Mouse (Mus musculus) heart, embryonic 14.5 days (tissue): ENCODE results near the gene H2-T23. TPM values are rescaled to one million over a fixed set of nuclear protein-coding genes. Genes with fewer than 3 reads are reported as not detected.
"Not testable (repeated sequence)": the region's sequence is repeated elsewhere in the genome, so short reads cannot be mapped to it uniquely, and the experiment has no call there.

Source experiments
- ATAC-seq: fragments of 200-750 bp; cut with Nextera tagmentation; 2 replicates; pipeline ENCODE4 v1.8.0; 2017; ENCODE audit warnings: low read depth, moderate TSS enrichment; ENCODE audit not compliant: insufficient number of reproducible peaks, insufficient read depth, low FRiP score
- H3K27ac ChIP-seq, 2 experiments: fragments of 200-500 bp in 1 of 2; fragments of 300-500 bp in 1 of 2; sonication (generic) in 1 of 2; replicated peaks in 1 of 2; 2 replicates each; pipeline ENCODE4 v1.5.1; 2012 to 2014; ENCODE audit warnings: low read depth in 2 of 2, low read length in 2 of 2, control low read depth in 1 of 2, mild to moderate bottlenecking in 1 of 2, mixed read lengths in 1 of 2; ENCODE audit not compliant: control insufficient read depth in 1 of 2, insufficient read depth in 1 of 2
- H3K27me3 ChIP-seq: fragments of 300-500 bp; sonication (generic); 2 replicates; pipeline ENCODE4 v1.6.1; 2014; ENCODE audit warnings: mild to moderate bottlenecking, low read length, control low read depth; ENCODE audit not compliant: control insufficient read depth, insufficient read depth
- H3K36me3 ChIP-seq: fragments of 300-500 bp; sonication (generic); 2 replicates; pipeline ENCODE4 v1.6.1; 2014; ENCODE audit warnings: mild to moderate bottlenecking, control low read depth, low read length, mixed read lengths; ENCODE audit not compliant: control insufficient read depth, insufficient read depth
- H3K4me1 ChIP-seq, 2 experiments: fragments of 200-500 bp in 1 of 2; fragments of 300-500 bp in 1 of 2; sonication (generic) in 1 of 2; 2 replicates each; pipeline ENCODE4 v1.6.1; 2012 to 2014; ENCODE audit warnings: low read length in 2 of 2, control low read depth in 1 of 2, mixed read lengths in 1 of 2; ENCODE audit not compliant: control insufficient read depth in 2 of 2, insufficient read depth in 2 of 2
- H3K4me2 ChIP-seq: fragments of 300-500 bp; sonication (generic); 2 replicates; pipeline ENCODE4 v1.6.1; 2014; ENCODE audit warnings: mild to moderate bottlenecking, low read length
- H3K4me3 ChIP-seq, 2 experiments: fragments of 200-500 bp in 1 of 2; fragments of 300-500 bp in 1 of 2; sonication (generic) in 1 of 2; 2 replicates each; pipeline ENCODE4 v1.5.1; 2012 to 2014; ENCODE audit warnings: low read length in 2 of 2, mild to moderate bottlenecking in 2 of 2, control low read depth in 1 of 2, low read depth in 1 of 2, moderate library complexity in 1 of 2; ENCODE audit not compliant: control insufficient read depth in 1 of 2, insufficient read depth in 1 of 2
- H3K9ac ChIP-seq: fragments of 300-500 bp; sonication (generic); 2 replicates; pipeline ENCODE4 v1.6.1; 2014; ENCODE audit warnings: mild to moderate bottlenecking, low read length
- H3K9me3 ChIP-seq: fragments of 300-500 bp; sonication (generic); 2 replicates; pipeline ENCODE4 v1.6.1; 2016; ENCODE audit warnings: low read length, control low read depth; ENCODE audit not compliant: control insufficient read depth
- WGBS: fragments of 180-500 bp; shearing (Covaris S2); extraction: QIAGEN DNeasy Blood & Tissue Kit; methylation state at CpG from one replicate; pipeline ENCODE4 v1.1.7; 2014; 5-methylcytosine and 5-hydroxymethylcytosine counted together
- polyA plus RNA-seq: library from polyadenylated mRNA; unstranded; fragments of >200 nt; fragmentation: Nextera tagmentation; extraction: Ambion mirVana; gene quantifications from 2 replicates; pipeline ENCODE4 v1.2.1, GENCODE M21; 2014

H2-T23 gene
- polyA plus RNA-seq: 4.2 and 4.4 TPM in 2 replicates

GRCm38 (mm10) chr17:36032351-36032875 is at the start of gene H2-T23:
TSS of gene H2-T23 (minus strand) at chr17:36032855.
- H3K4me1 ChIP-seq, ATAC-seq, H3K27me3 ChIP-seq, H3K27ac ChIP-seq, H3K36me3 ChIP-seq, H3K9me3 ChIP-seq: not testable (repeated sequence)
- peak within 1 kb of the TSS; percentile 62 for H3K9ac ChIP-seq
- WGBS: 1% methylated on average over 24 of the region's 25 CpGs
- H3K4me3 ChIP-seq: peak within 1 kb of the TSS; percentile 49 to 57
- H3K4me2 ChIP-seq: peak within 1 kb of the TSS; percentile 90

DNA sequence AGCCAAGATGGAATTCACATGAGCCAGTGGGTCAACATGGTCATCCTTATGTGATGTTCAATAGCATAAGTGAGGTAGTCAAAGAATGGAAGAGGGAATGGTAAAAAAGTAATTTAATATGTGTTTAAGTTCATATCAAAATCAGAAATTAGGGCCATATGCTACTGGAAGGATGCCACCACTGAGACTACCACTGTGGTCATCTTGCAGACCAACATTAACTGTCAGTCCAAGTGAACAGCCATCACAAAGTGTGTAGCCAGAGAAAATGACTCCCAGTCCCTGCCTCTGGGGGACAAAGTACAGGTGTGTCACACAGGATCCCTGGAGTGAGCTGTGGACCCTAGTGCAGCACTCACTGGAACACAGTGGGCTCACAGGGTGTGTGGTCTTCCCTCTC is 49.2 kb upstream of the H2-T23 start:
- not testable (repeated sequence) for ATAC-seq
- H3K27me3 ChIP-seq: peaks cover 30% of the 10 kb centered on the region

GRCm38 (mm10) chr17:36060829-36061228 is 28.2 kb upstream of the H2-T23 start:
- H3K4me2 ChIP-seq: no peak overlapping the region
- H3K4me1 ChIP-seq: no peaks in the 10 kb centered on the region
- H3K4me3 ChIP-seq: no peak overlapping the region
- H3K27ac ChIP-seq: no peak overlapping the region
- no peak overlapping the region for H3K9ac ChIP-seq
- no peaks in the 10 kb centered on the region for H3K9me3 ChIP-seq
- no peaks in the 10 kb centered on the region for H3K27me3 ChIP-seq
- no peak for ATAC-seq
- no peaks in the 10 kb centered on the region for H3K36me3 ChIP-seq
- 20% methylated on average over 2 of the region's 2 CpGs for WGBS

More for the DNA sequence above, 49.2 kb upstream of the H2-T23 start:
- not testable (repeated sequence) for H3K4me1 ChIP-seq, H3K4me2 ChIP-seq, H3K9ac ChIP-seq, H3K27ac ChIP-seq, H3K9me3 ChIP-seq, H3K36me3 ChIP-seq, H3K4me3 ChIP-seq

- H3K4me1 ChIP-seq, H3K4me3 ChIP-seq, H3K9me3 ChIP-seq, ATAC-seq, H3K9ac ChIP-seq, H3K27ac ChIP-seq, H3K36me3 ChIP-seq, H3K27me3 ChIP-seq, H3K4me2 ChIP-seq: not testable (repeated sequence)
- WGBS: 67% methylated on average over 1 of the region's 1 CpGs
These were observed 25.7 kb upstream of the H2-T23 start, which contains the start of gene Gm11127 for GRCm38 (mm10) chr17:36058362-36058761. TSS of gene Gm11127 (minus strand) at chr17:36058371.

DNA sequence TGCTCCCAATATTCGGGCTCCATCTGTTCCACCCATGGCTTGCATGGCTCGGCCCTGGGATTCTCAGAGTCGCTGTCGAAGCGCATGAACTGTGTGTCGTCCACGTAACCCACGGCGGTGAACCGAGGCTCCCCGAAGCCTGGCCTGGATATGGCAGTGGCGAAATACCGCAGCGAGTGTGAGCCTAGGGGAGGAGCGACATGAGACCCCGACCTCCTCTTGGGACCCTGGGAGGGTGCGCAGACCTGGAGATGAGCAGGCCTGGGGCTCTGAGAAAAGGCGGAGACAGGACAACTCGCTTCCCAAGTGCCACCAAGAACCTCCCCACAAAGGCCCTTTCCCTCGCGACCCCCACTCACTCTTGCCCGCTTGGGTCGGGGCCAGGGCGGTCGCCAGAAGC is 25.3 kb upstream of the H2-T23 start:
- not testable (repeated sequence) for H3K36me3 ChIP-seq, H3K9me3 ChIP-seq, H3K4me3 ChIP-seq, H3K4me2 ChIP-seq, H3K9ac ChIP-seq, ATAC-seq, H3K27me3 ChIP-seq, H3K4me1 ChIP-seq, H3K27ac ChIP-seq
- 86% methylated on average over 23 of the region's 25 CpGs for WGBS

DNA sequence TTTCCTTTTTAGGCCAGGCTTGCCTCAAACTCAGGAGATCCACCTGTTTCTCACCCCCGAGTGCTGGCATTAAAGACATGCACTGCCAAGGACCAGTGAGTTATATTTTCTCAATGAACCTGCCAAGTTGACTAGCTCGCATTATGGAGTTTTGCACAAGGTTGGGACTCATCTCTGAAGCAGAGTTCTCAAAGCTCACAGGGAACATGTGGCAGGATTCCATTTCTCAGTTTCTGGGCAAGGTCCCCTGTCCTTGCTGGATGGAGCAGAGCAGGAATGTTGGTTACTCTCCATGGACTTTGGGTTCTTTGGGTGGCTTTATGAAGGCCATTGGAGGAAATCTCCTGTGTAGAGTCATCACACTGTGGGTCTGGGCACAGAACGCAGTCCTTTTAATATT is 10.6 kb upstream of the H2-T23 start:
- Histone ChIP-seq H3K4me1 (peaks cover 0 to 5% of the 10 kb centered on the region in 2 experiments; a peak in 1 of 4 replicates), H3K36me3 (no peaks in the 10 kb centered on the region), H3K9me3 (no peaks in the 10 kb centered on the region), H3K4me3 (peak overlapping the region; percentile 41 to 58), H3K27ac (no peak overlapping the region; a peak in 1 of 4 replicates), H3K27me3 (no peaks in the 10 kb centered on the region), H3K9ac (peak overlapping the region; percentile 68; the same call in 1 of the 2 replicates), H3K4me2 (peak overlapping the region; percentile 74)
- no peak for ATAC-seq
- WGBS: 82% methylated on average over 3 of the region's 3 CpGs

DNA sequence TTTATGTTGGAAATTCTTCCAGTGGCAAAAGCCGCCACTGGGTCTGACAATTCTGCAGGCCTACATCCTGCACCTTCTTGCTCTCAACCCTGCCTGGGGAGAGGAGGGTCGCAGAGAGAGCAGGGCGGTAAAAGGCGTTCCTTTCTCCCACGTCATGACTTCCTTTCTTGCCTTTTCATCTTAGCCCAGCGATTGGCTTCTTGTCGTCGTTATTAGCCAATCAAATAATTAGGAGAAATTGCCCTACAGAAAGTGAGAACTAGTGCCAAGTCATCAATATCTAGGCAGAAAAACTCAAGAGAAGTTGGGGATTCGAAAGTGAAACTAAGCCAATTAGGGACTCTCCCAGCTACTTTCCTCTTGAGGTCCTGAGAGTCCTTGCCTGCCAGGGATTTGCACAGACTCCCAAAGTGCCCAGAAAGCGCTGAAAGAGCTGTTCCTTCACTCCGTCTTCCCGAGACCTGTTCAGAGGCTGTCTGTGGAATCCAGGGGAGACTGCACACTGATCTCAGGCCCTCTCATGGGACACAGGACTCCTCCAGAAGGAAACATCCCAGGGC is 10.0 kb upstream of the H2-T23 start, which contains the start of the genes H2-T22 and Gm6034:
TSS of gene H2-T22 (minus strand) at position 138 of the 560 bp plus-strand sequence.
TSS of gene Gm6034 (plus strand) at position 352 of the 560 bp plus-strand sequence.
- H3K4me1 ChIP-seq, H3K9me3 ChIP-seq, H3K27me3 ChIP-seq, H3K36me3 ChIP-seq: not testable (repeated sequence)
- H3K27ac ChIP-seq: peak within 1 kb of the TSS in 1 of 2 experiments; percentile 30; a peak in 2 of 4 replicates
- under 1% methylated on average over 12 of the region's 12 CpGs for WGBS
- peak within 1 kb of the TSS; percentile 68 for H3K9ac ChIP-seq
- H3K4me2 ChIP-seq: peak within 1 kb of the TSS; percentile 74
- peak; percentile 83 for ATAC-seq
- peak within 1 kb of the TSS; percentile 41 to 58 for H3K4me3 ChIP-seq
